Mouse (Mus musculus): ENCODE measurements around the gene Wdr27. TPM values are rescaled to one million over a fixed set of nuclear protein-coding genes. Genes with fewer than 3 reads are reported as not detected.

Gene Wdr27
- polyA plus RNA-seq (2017; shearing (Covaris generic)) = 1 to 10 TPM in 1 of 2 experiments, not detected in 1; 1.0 TPM

GRCm38 (mm10) chr17:14943009-14943728 lies at the start of gene Wdr27, which contains the start of gene 1600012H06Rik:
TSS of gene Wdr27 (minus strand) at chr17:14943158.
TSS of gene 1600012H06Rik (plus strand) at chr17:14943184.

GRCm38 (mm10) chr17:14978362-14979038 lies 35.5 kb upstream of the Wdr27 start, which contains the start of the genes 9030025P20Rik and Gm3417:
TSS of gene 9030025P20Rik (plus strand) at chr17:14978468.
TSS of gene Gm3417 (minus strand) at chr17:14978790.

GRCm38 (mm10) chr17:14960951-14961556 lies 18.1 kb upstream of the Wdr27 start, which contains the start of gene Phf10:
TSS of gene Phf10 (minus strand) at chr17:14961273.

Other genes with a start within 250 kb of the Wdr27 start
- under 1 TPM in 1 of 2 experiments, not detected in 1; 0.05 TPM for gene Thbs2, start 248.9 kb downstream of the Wdr27 start, polyA plus RNA-seq (2017; shearing (Covaris generic))
- gene 1600012H06Rik, start within 50 bp of the Wdr27 start, polyA plus RNA-seq (2017; shearing (Covaris generic)) = 10 to 100 TPM; 30.3 to 30.6 TPM
- gene Phf10, start 18.1 kb upstream of the Wdr27 start, polyA plus RNA-seq (2017; shearing (Covaris generic)) = 10 to 100 TPM; 45.2 to 57.9 TPM
- 10 to 100 TPM; 15.6 to 22.7 TPM for gene 9030025P20Rik, start 35.3 kb upstream of the Wdr27 start, polyA plus RNA-seq (2017; shearing (Covaris generic))
- 1 to 10 TPM in 1 of 2 experiments, under 1 TPM in 1; 0.81 to 1.4 TPM for gene Gm3417, start 35.6 kb upstream of the Wdr27 start, polyA plus RNA-seq (2017; shearing (Covaris generic))
- 1 to 10 TPM; 4.1 to 8.4 TPM for gene Gm3435, start 67.0 kb upstream of the Wdr27 start, polyA plus RNA-seq (2017; shearing (Covaris generic))
- 100 to 1,000 TPM; 104 to 108 TPM for gene Ermard, start 98.0 kb upstream of the Wdr27 start, polyA plus RNA-seq (2017; shearing (Covaris generic))
- 1 to 10 TPM in 1 of 2 experiments, not detected in 1; 2.6 TPM for gene Tcte3, start 98.3 kb upstream of the Wdr27 start, polyA plus RNA-seq (2017; shearing (Covaris generic))
- 1 to 10 TPM; 1.3 to 2.6 TPM for gene Gm3448, start 98.4 kb upstream of the Wdr27 start, polyA plus RNA-seq (2017; shearing (Covaris generic))

Measured in activated CD4-positive, CD25-positive, alpha-beta regulatory T cell (primary cell).